In the genomic region with DNA sequence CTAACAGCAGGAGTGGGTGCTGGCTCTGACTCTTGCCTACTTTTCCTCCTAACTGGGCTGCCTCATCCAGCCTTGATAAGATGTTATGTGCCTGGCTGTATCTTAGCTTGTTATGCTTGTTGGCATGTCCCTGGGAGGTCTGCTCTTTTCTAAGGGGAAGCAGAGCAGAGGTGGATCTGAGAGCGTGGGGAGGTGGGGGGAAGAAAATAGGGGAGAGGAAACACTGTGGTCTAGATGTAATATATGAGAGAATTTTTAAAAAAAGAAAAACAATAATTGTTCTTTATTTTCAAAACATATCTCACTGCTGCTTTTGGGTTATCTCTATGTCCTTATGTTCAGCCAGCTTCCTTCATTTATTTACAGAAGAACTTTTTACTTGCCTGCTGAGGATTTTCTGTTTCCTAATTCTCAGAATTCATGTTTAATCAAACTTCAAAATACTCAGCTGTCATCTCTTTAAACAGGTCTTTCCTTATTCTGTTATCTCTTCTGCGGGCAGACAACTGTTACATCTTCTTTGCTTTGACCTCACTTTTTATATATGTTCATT, we compare ENCODE assay signal across 31 mouse cellular contexts. TPM values are rescaled to one million over a fixed set of nuclear protein-coding genes. Genes with fewer than 3 reads are reported as not detected.
A peak's percentile ranks its signal among the peaks of the same experiment; 100 is the strongest.
DNase-seq lines count a peak whose midpoint lies in the region; ATAC-seq and TF ChIP-seq lines count a peak whose summit lies in the region.
"Had no signal": no experiment of that assay in that cellular context is flagged by ENCODE, and none has a peak within 500 bp of the region (broad histone marks: within the 10 kb centered on the region; RNA-seq: fewer than 3 reads in every experiment).

No protein-coding gene starts in this region.

- intact Hi-C loops in left cerebral cortex, adult 2 months (cut with DNase I): no loop called here

- no peaks in the 10 kb centered on the region for H3K79me2 ChIP-seq in MEL (ENCODE audit: control insufficient read depth, insufficient read depth, low read length, poor library complexity)

- H3K27me3 ChIP-seq in MEL (ENCODE audit: control insufficient read depth in 1 of 2, insufficient read depth in 2 of 2, low read length in 2 of 2): no peaks in the 10 kb centered on the region
- H3K27me3 ChIP-seq in liver, embryonic 13.5 days: no peaks in the 10 kb centered on the region
- no peaks in the 10 kb centered on the region for H3K27me3 ChIP-seq in cerebellum, adult 2 months (ENCODE audit: control insufficient read depth, insufficient read depth, low read length)
- H3K27me3 ChIP-seq: hindbrain, embryonic 13.5 days; limb, embryonic 15.5 days; lung, embryonic 15.5 days; megakaryocyte, embryonic 14.5 days; neural tube, embryonic 15.5 days; Patski had no signal

- H3K9me3 ChIP-seq in MEL (replicated peaks; ENCODE audit: insufficient read depth, low read length): no peaks in the 10 kb centered on the region
- no peaks in the 10 kb centered on the region for H3K9me3 ChIP-seq in liver, embryonic 13.5 days (replicated peaks)
- H3K9me3 ChIP-seq: hindbrain, embryonic 13.5 days; limb, embryonic 10.5 days; limb, embryonic 15.5 days; lung, embryonic 15.5 days; megakaryocyte, embryonic 14.5 days; neural tube, embryonic 15.5 days had no signal

- H3K4me1 ChIP-seq in MEL (ENCODE audit: control insufficient read depth in 1 of 2, insufficient read depth in 2 of 2, low read length in 2 of 2): peaks cover 14 to 20% of the 10 kb centered on the region in 2 experiments
- H3K4me1 ChIP-seq in liver, embryonic 13.5 days (replicated peaks): peaks cover 14% of the 10 kb centered on the region
- H3K4me1 ChIP-seq in cerebellum, adult 2 months (ENCODE audit: control insufficient read depth, insufficient read depth, low read length): no peaks in the 10 kb centered on the region
- H3K4me1 ChIP-seq: limb, embryonic 10.5 days; limb, embryonic 15.5 days; lung, embryonic 15.5 days; neural tube, embryonic 15.5 days had no signal

- no peak overlapping the region for H3K4me2 ChIP-seq in liver, embryonic 13.5 days
- H3K4me2 ChIP-seq: heart, embryonic 11.5 days; hindbrain, embryonic 13.5 days; limb, embryonic 15.5 days; lung, embryonic 15.5 days; neural tube, embryonic 15.5 days had no signal

- H3K36me3 ChIP-seq in MEL (ENCODE audit: control insufficient read depth in 1 of 2, insufficient read depth in 2 of 2, low read length in 2 of 2): peaks cover 0 to 24% of the 10 kb centered on the region in 2 experiments; a peak in 2 of 4 replicates
- no peaks in the 10 kb centered on the region for H3K36me3 ChIP-seq in liver, embryonic 13.5 days
- H3K36me3 ChIP-seq: limb, embryonic 10.5 days; limb, embryonic 15.5 days; lung, embryonic 15.5 days; neural tube, embryonic 15.5 days had no signal

- peak overlapping the region; percentile 91 for H3K27ac ChIP-seq in MEL (ENCODE audit: control insufficient read depth, low read depth, low read length)
- H3K27ac ChIP-seq in liver, embryonic 13.5 days: peak overlapping the region; percentile 74
- H3K27ac ChIP-seq in cerebellum, adult 2 months (ENCODE audit: insufficient read depth, low read length): no peak overlapping the region
- no peak overlapping the region for H3K27ac ChIP-seq in left cerebral cortex, adult 2 months
- H3K27ac ChIP-seq: hindbrain, embryonic 13.5 days; limb, embryonic 10.5 days; limb, embryonic 15.5 days; lung, embryonic 15.5 days; neural tube, embryonic 15.5 days had no signal

- ATAC-seq in common myeloid progenitor, adult 5-6 weeks (replicated peaks; ENCODE audit: low read depth, poor library complexity, severe bottlenecking): peak; percentile 71
- peak; percentile 76 for ATAC-seq in liver, embryonic 13.5 days (ENCODE audit: low read depth)
- peak; percentile 73 for ATAC-seq in megakaryocyte progenitor cell, adult 5-6 weeks (replicated peaks; ENCODE audit: poor library complexity)
- ATAC-seq: CD4-positive, CD25-positive, alpha-beta regulatory T cell, adult 4 months; forebrain, embryonic 14.5 days; intestine, embryonic 16.5 days; Patski had no signal

- TF ChIP-seq POLR2A in MEL (IDR thresholded peaks at IDR 0.05; ENCODE audit: control insufficient read depth in 1 of 2, insufficient read depth in 1 of 2, low read depth in 1 of 2, low read length in 2 of 2, poor library complexity in 1 of 2): no peak
- no peak for TF ChIP-seq POLR2A in cerebellum, adult 2 months (IDR thresholded peaks at IDR 0.05; ENCODE audit: borderline replicate concordance, insufficient read depth, low read length)

- peak; percentile 97 to 98 for TF ChIP-seq EP300 in MEL (IDR thresholded peaks at IDR 0.05; ENCODE audit: low read depth in 1 of 2, low read length in 2 of 2)

- no peak for TF ChIP-seq CTCF in MEL (IDR thresholded peaks at IDR 0.05 in 2 of 3, conservative IDR thresholded peaks at IDR 0.05 in 1 of 3; ENCODE audit: control insufficient read depth in 1 of 3, insufficient read depth in 1 of 3, low read depth in 2 of 3, low read length in 3 of 3, poor library complexity in 1 of 3, severe bottlenecking in 1 of 3)
- TF ChIP-seq CTCF in cerebellum, adult 2 months (IDR thresholded peaks at IDR 0.05; ENCODE audit: borderline replicate concordance, insufficient read depth, low read depth, low read length): no peak
- TF ChIP-seq CTCF in left cerebral cortex, adult 2 months (IDR thresholded peaks at IDR 0.05): no peak

- DNase-seq in MEL (ENCODE audit: low read depth, low spot score): peak; percentile 86
- no peak for DNase-seq in liver, embryonic 13.5 days
- DNase-seq in cerebellum, adult 2 months: no peak
- no peak for DNase-seq in left cerebral cortex, adult 2 months (ENCODE audit: extremely low spot score in 1 of 2, low spot score in 2 of 2)
- DNase-seq in thymus, postnatal 4 days: no peak
- DNase-seq: adrenal gland, postnatal 10 days; cerebellum, postnatal 25 days; gastrocnemius, postnatal 14 days; heart, adult 18-20 months; heart, postnatal 36 days; kidney, adult 9 months; kidney, postnatal 10 days; layer of hippocampus, postnatal 36 days; lung, postnatal 36 days; midbrain, embryonic 14.5 days; retina, postnatal 1 day; spleen, adult 18-20 months; thymus, postnatal 36 days had no signal

- no peak overlapping the region for H3K4me3 ChIP-seq in MEL (ENCODE audit: control insufficient read depth in 1 of 2, insufficient read depth in 1 of 2, low read depth in 2 of 2, low read length in 2 of 2)
- no peak overlapping the region for H3K4me3 ChIP-seq in liver, embryonic 13.5 days (replicated peaks)
- H3K4me3 ChIP-seq in cerebellum, adult 2 months (replicated peaks; ENCODE audit: insufficient read depth, low read depth, low read length): no peak overlapping the region
- no peak overlapping the region for H3K4me3 ChIP-seq in left cerebral cortex, adult 2 months
- H3K4me3 ChIP-seq: hindbrain, embryonic 13.5 days; limb, embryonic 10.5 days; limb, embryonic 15.5 days; lung, embryonic 15.5 days; megakaryocyte, embryonic 14.5 days; neural tube, embryonic 15.5 days had no signal

- H3K9ac ChIP-seq in MEL (ENCODE audit: control insufficient read depth, low read depth, low read length, poor library complexity, severe bottlenecking): peak overlapping the region; percentile 32
- no peak overlapping the region for H3K9ac ChIP-seq in liver, embryonic 13.5 days
- H3K9ac ChIP-seq: hindbrain, embryonic 13.5 days; limb, embryonic 15.5 days; lung, embryonic 15.5 days; neural tube, embryonic 15.5 days had no signal

- no peak for TF ChIP-seq RAD21 in MEL (IDR thresholded peaks at IDR 0.05; ENCODE audit: low read depth, low read length)

- 12% methylated on average over 2 of the region's 2 CpGs for WGBS in liver, embryonic 13.5 days (ENCODE audit: insufficient replicate concordance)
- 84% methylated on average over 2 of the region's 2 CpGs for WGBS in cerebellum, adult 2 months

TF ChIP-seq in MEL, 35 proteins besides CTCF, POLR2A, EP300 and RAD21:
- TF ChIP-seq MAX (IDR thresholded peaks at IDR 0.05; ENCODE audit: low read length) (no peak), MAZ (IDR thresholded peaks at IDR 0.05; ENCODE audit: low read depth, low read length) (peak; percentile 66; the same call in 1 of the 2 replicates), MYC (IDR thresholded peaks at IDR 0.05; ENCODE audit: low read depth, low read length) (peak; percentile 72), ZNF384 (IDR thresholded peaks at IDR 0.05; ENCODE audit: low read depth, low read length) (peak; percentile 73), POLR2AphosphoS2 (IDR thresholded peaks at IDR 0.05; ENCODE audit: low read length) (no peak), ETS1 (IDR thresholded peaks at IDR 0.05; ENCODE audit: low read depth, low read length) (peak; percentile 99), RCOR1 (IDR thresholded peaks at IDR 0.05; ENCODE audit: low read depth, low read length) (peak; percentile 88), POLR2AphosphoS5 (IDR thresholded peaks at IDR 0.05; ENCODE audit: borderline replicate concordance, low read depth, low read length) (no peak), CHD1 (IDR thresholded peaks at IDR 0.05; ENCODE audit: low read depth, low read length) (no peak), TAL1 (IDR thresholded peaks at IDR 0.05; ENCODE audit: low read length) (peak; percentile 96), MYB (IDR thresholded peaks at IDR 0.05; ENCODE audit: low read depth, low read length) (peak; percentile 81), BHLHE40 (IDR thresholded peaks at IDR 0.05; ENCODE audit: borderline replicate concordance, low read depth, low read length) (peak; percentile 56; the same call in 1 of the 2 replicates), SIN3A (IDR thresholded peaks at IDR 0.05; ENCODE audit: low read length) (peak; percentile 91), GATA1 (IDR thresholded peaks at IDR 0.05; ENCODE audit: low read depth, low read length) (peak; percentile 98), TCF12 (IDR thresholded peaks at IDR 0.05; ENCODE audit: low read depth, low read length) (peak; percentile 97), GABPA (IDR thresholded peaks at IDR 0.05; ENCODE audit: low read depth, low read length) (no peak), SMC3 (IDR thresholded peaks at IDR 0.05; ENCODE audit: low read depth, low read length) (no peak)

RNA-seq across cellular contexts. Expression of a gene that starts 56.1 kb away (rescaled TPM):
- 0.92 and 1.6 TPM in 2 replicates for total RNA-seq in MEL (2012; rRNA removed)
- polyA plus RNA-seq in MEL (2012; ENCODE audit: insufficient read depth in 1 of 2, insufficient read length in 2 of 2, low read depth in 1 of 2, low replicate concordance in 2 of 2, missing spikeins in 1 of 2): 1 to 10 TPM in 1 of 2 experiments, not detected in 1; 3.3 TPM
- 43.1 and 47.1 TPM in 2 replicates for total RNA-seq in common myeloid progenitor, adult 5-6 weeks (2017)
- polyA plus RNA-seq in liver, embryonic 13.5 days (2015; fragmentation: Nextera tagmentation; extraction: Ambion mirVana): 1.4 and 1.6 TPM in 2 replicates
- total RNA-seq in megakaryocyte progenitor cell, adult 5-6 weeks (2015): 21.8 and 26.2 TPM in 2 replicates
- total RNA-seq in megakaryocyte progenitor cell, adult 5-6 weeks (2017): 25.4 and 29.1 TPM in 2 replicates
- 22.9 and 25.0 TPM in 2 replicates for polyA plus RNA-seq in cerebellum, adult 2 months (2012; rRNA removed)
- 10 to 100 TPM; 21.4 to 23.1 TPM for total RNA-seq in left cerebral cortex, adult 2 months (2021)

Comparison
In these comparisons a context has a peak if more than half of its experiments do, and no peak if none do; other contexts are left out.
1. H3K27ac ChIP-seq: peak in MEL (single experiment) and liver, embryonic 13.5 days (single experiment); none in cerebellum, adult 2 months (single experiment) and left cerebral cortex, adult 2 months (single experiment).
2. Peak in every context shown above with its lines, with median percentiles within 50 percentile points of each other: ATAC-seq.